Mouse (Mus musculus): ENCODE measurements around the gene Ppfia4. TPM values are rescaled to one million over a fixed set of nuclear protein-coding genes. Genes with fewer than 3 reads are reported as not detected.

Gene Ppfia4
- polyA plus RNA-seq, 1 experiment, result 8.9 TPM

DNA sequence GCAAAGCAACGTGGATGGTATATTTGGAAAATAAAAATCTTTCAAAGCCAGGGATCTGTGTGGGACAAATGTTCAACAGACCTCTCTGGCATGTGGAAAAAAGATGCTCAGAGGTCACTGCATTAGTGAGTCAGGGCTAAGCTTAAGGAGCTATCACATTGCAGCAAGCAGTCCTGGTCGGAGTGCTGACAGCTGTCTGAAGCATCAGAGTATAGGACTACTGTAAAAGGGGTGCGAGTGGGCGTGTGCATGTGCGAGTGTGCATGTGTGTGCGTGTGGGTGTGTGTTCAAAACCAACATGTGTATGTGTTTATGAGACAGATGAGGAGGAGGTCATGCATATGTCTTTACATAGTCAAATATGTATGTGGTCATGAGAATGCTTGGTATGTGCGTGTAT is 6.4 kb upstream of the Ppfia4 start:
- WGBS, result 93% methylated on average over 7 of the region's 7 CpGs
- peaks cover 3% of the 10 kb centered on the region for H3K4me1 ChIP-seq (ENCODE audit: control insufficient read depth, insufficient read depth, insufficient read length, low read length)
- no peaks in the 10 kb centered on the region for H3K27me3 ChIP-seq (ENCODE audit: control insufficient read depth, insufficient read depth, low read length)
- no peak overlapping the region for H3K27ac ChIP-seq (ENCODE audit: insufficient read depth, low read depth, low read length)
- TF ChIP-seq POLR2A (IDR thresholded peaks at IDR 0.05; ENCODE audit: low read depth, low read length) (no peak), CTCF (IDR thresholded peaks at IDR 0.05; ENCODE audit: extremely low read depth, insufficient read length, insufficient replicate concordance, low read depth, low read length) (no peak)
- no peaks in the 10 kb centered on the region for H3K36me3 ChIP-seq (ENCODE audit: control insufficient read depth, insufficient read depth, low read length)
- H3K4me3 ChIP-seq (ENCODE audit: low read depth, low read length), result no peak overlapping the region

DNA sequence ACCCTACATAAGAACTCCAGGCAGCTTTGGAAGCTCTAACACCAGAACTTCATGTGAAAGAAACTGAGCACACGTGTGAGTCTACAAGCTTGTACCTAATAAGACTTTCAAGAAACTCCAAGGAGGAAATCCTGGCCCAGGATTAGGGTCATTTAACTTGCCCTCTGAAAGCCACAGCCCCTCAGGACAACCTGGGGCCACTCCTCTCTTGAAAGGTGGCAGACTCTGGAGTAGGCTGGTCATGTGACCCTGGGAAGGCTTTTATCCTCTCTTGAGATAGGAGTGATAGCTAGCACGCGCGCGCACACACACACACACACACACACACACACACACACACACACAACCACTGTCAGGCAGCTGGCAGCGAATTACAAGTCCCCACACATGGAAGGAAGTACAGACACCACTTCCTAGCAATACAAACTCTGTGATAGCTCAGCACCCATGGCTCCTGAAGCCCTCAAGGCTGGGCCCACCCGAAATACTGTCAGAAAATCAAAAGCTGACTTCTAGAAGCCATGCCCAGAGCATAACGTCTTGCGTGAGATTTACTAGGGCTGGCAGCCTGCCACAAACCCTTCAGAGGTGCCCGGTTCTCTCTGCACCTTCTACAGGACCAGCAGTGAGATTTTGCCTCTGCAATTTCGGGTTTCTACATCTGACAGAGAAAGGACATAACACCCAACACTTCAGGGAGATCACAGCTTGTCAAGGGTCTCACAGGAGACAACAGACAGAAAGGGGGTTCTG is 4.4 kb upstream of the Ppfia4 start:
- Histone ChIP-seq H3K4me3 (ENCODE audit: low read depth, low read length) (no peak overlapping the region), H3K36me3 (ENCODE audit: control insufficient read depth, insufficient read depth, low read length) (no peaks in the 10 kb centered on the region), H3K4me1 (ENCODE audit: control insufficient read depth, insufficient read depth, insufficient read length, low read length) (peaks cover 2% of the 10 kb centered on the region; the same call in 1 of the 2 replicates), H3K27me3 (ENCODE audit: control insufficient read depth, insufficient read depth, low read length) (no peaks in the 10 kb centered on the region), H3K27ac (ENCODE audit: insufficient read depth, low read depth, low read length) (no peak overlapping the region)
- 44% methylated on average over 11 of the region's 11 CpGs for WGBS
- TF ChIP-seq CTCF (IDR thresholded peaks at IDR 0.05; ENCODE audit: extremely low read depth, insufficient read length, insufficient replicate concordance, low read depth, low read length), result no peak

- peaks cover 2% of the 10 kb centered on the region; the same call in 1 of the 2 replicates for H3K4me1 ChIP-seq (ENCODE audit: control insufficient read depth, insufficient read depth, insufficient read length, low read length)
- no peaks in the 10 kb centered on the region for H3K27me3 ChIP-seq (ENCODE audit: control insufficient read depth, insufficient read depth, low read length)
- no peak overlapping the region for H3K27ac ChIP-seq (ENCODE audit: insufficient read depth, low read depth, low read length)
- no peak for TF ChIP-seq POLR2A (IDR thresholded peaks at IDR 0.05; ENCODE audit: low read depth, low read length)
- no peak for TF ChIP-seq CTCF (IDR thresholded peaks at IDR 0.05; ENCODE audit: extremely low read depth, insufficient read length, insufficient replicate concordance, low read depth, low read length)
- no peak overlapping the region for H3K4me3 ChIP-seq (ENCODE audit: low read depth, low read length)
- 67% methylated on average over 12 of the region's 12 CpGs for WGBS
- H3K36me3 ChIP-seq (ENCODE audit: control insufficient read depth, insufficient read depth, low read length), result no peaks in the 10 kb centered on the region
Observed at GRCm38 (mm10) chr1:134335924-134336810, 3.4 kb upstream of the Ppfia4 start.

- no peaks in the 10 kb centered on the region for H3K27me3 ChIP-seq (ENCODE audit: control insufficient read depth, insufficient read depth, low read length)
- no peak overlapping the region for H3K27ac ChIP-seq (ENCODE audit: insufficient read depth, low read depth, low read length)
- H3K4me3 ChIP-seq (ENCODE audit: low read depth, low read length), result no peak overlapping the region
- 71% methylated on average over 13 of the region's 13 CpGs for WGBS
- no peak for TF ChIP-seq CTCF (IDR thresholded peaks at IDR 0.05; ENCODE audit: extremely low read depth, insufficient read length, insufficient replicate concordance, low read depth, low read length)
- TF ChIP-seq POLR2A (IDR thresholded peaks at IDR 0.05; ENCODE audit: low read depth, low read length), result no peak
- peaks cover 2% of the 10 kb centered on the region; the same call in 1 of the 2 replicates for H3K4me1 ChIP-seq (ENCODE audit: control insufficient read depth, insufficient read depth, insufficient read length, low read length)
- no peaks in the 10 kb centered on the region for H3K36me3 ChIP-seq (ENCODE audit: control insufficient read depth, insufficient read depth, low read length)
Observed at GRCm38 (mm10) chr1:134335211-134335923, 2.6 kb upstream of the Ppfia4 start.

DNA sequence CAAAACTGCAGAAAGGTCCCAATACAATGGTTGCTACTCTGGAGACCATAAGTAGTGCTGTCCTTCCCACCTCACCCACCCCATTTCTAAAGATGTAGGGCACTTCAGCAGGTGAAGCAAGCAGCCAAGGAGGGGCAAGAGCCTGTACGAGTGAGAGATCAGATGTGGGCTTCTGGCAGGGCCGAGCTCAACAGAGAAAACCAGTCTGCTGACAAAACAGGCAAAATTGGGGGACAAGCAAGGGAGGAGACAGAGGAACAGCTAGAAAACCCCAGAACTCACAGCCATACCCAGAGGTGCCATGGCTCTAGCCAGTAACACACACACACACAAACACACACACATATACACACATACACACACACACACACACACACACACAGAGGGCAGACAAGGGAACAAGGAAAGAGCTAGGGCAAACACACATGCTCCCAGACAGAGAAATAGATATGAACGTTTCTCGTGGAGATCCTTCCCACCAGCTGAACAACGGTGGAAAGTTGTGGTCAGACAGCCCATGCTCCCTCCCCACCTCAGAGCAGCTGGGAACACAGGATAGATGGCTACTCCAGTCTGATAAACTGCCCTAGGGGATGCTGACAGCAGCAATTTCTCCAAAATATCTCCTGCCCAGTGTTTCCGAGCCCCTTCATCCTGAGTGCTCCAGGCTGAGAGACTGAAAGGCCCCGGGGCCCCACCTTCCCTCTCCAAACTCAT is 1.5 kb upstream of the Ppfia4 start:
- H3K27me3 ChIP-seq (ENCODE audit: control insufficient read depth, insufficient read depth, low read length), result no peaks in the 10 kb centered on the region
- peaks cover 2% of the 10 kb centered on the region; the same call in 1 of the 2 replicates for H3K4me1 ChIP-seq (ENCODE audit: control insufficient read depth, insufficient read depth, insufficient read length, low read length)
- TF ChIP-seq POLR2A (IDR thresholded peaks at IDR 0.05; ENCODE audit: low read depth, low read length) (no peak), CTCF (IDR thresholded peaks at IDR 0.05; ENCODE audit: extremely low read depth, insufficient read length, insufficient replicate concordance, low read depth, low read length) (no peak)
- no peaks in the 10 kb centered on the region for H3K36me3 ChIP-seq (ENCODE audit: control insufficient read depth, insufficient read depth, low read length)
- no peak overlapping the region for H3K27ac ChIP-seq (ENCODE audit: insufficient read depth, low read depth, low read length)
- no peak overlapping the region for H3K4me3 ChIP-seq (ENCODE audit: low read depth, low read length)
- WGBS, result 62% methylated on average over 7 of the region's 7 CpGs

DNA sequence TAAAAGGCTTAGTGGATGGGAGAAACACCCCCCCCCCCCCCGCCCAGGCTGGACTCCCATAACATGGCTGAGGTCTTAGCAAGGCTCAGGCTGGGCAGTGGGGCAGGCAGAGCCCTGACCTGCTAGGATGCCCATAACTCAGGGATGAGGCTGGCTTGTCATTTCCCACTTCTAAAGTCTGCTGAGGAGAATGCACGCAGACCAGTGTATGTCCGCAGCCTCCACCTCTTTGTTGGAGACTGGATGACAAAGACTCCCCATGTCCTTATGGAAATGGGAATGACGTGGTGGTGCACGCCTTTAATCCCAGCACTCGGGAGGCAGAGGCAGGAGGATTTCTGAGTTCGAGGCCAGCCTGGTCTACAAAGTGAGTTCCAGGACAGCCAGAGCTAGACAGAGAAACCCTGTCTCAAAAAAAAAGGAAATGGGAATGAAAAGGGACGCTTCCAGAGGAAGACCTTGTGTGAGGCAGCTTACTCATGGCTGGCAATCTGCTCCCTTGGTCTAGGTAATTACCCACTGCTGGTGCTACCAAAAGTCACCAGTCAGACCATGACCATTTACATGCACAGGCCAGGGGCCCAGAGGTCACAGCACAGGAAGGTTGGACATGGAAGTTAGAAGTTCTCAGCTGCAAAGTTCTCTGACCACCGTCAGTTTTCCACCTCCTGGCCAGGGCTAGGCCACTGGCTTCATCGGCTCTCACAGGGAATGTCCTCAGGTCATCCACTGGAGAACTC is 813 bp upstream of the Ppfia4 start:
- Histone ChIP-seq H3K27ac (ENCODE audit: insufficient read depth, low read depth, low read length) (no peak overlapping the region), H3K36me3 (ENCODE audit: control insufficient read depth, insufficient read depth, low read length) (no peaks in the 10 kb centered on the region), H3K4me3 (ENCODE audit: low read depth, low read length) (no peak overlapping the region), H3K4me1 (ENCODE audit: control insufficient read depth, insufficient read depth, insufficient read length, low read length) (peaks cover 2% of the 10 kb centered on the region; the same call in 1 of the 2 replicates), H3K27me3 (ENCODE audit: control insufficient read depth, insufficient read depth, low read length) (no peaks in the 10 kb centered on the region)
- TF ChIP-seq POLR2A (IDR thresholded peaks at IDR 0.05; ENCODE audit: low read depth, low read length), result no peak
- TF ChIP-seq CTCF (IDR thresholded peaks at IDR 0.05; ENCODE audit: extremely low read depth, insufficient read length, insufficient replicate concordance, low read depth, low read length), result no peak
- WGBS, result 84% methylated on average over 10 of the region's 10 CpGs

Data from small intestine, adult 2 months (tissue).